Mouse (Mus musculus): ENCODE measurements around the gene Rfx8. TPM values are rescaled to one million over a fixed set of nuclear protein-coding genes. Genes with fewer than 3 reads are reported as not detected.

The Rfx8 gene
- total and polyA plus RNA-seq, 2 experiments from 2014 or later = 0.28 to 0.66 TPM

GRCm38 (mm10) chr1:39710604-39711003, 10.2 kb downstream of the Rfx8 start:
- WGBS = 74% methylated on average over 4 of the region's 4 CpGs
- Histone ChIP-seq H3K9me3 (ENCODE audit: low read length) (no peaks in the 10 kb centered on the region), H3K4me2 (ENCODE audit: low read depth, low read length, poor library complexity, severe bottlenecking) (no peak overlapping the region), H3K4me1 (ENCODE audit: insufficient read depth, low read length) (no peaks in the 10 kb centered on the region), H3K9ac (replicated peaks; ENCODE audit: low read length, poor library complexity, severe bottlenecking) (no peak overlapping the region), H3K4me3 (ENCODE audit: low read depth, low read length) (no peak overlapping the region), H3K27me3 (ENCODE audit: insufficient read depth, low read length) (no peaks in the 10 kb centered on the region), H3K27ac (ENCODE audit: low read depth, low read length) (no peak overlapping the region), H3K36me3 (ENCODE audit: insufficient read depth, low read length) (no peaks in the 10 kb centered on the region)
- ATAC-seq (ENCODE audit: low FRiP score) (no peak), DNase-seq (ENCODE audit: low spot score) (no peak)
- TF ChIP-seq CTCF (IDR thresholded peaks at IDR 0.05) = no peak

DNA sequence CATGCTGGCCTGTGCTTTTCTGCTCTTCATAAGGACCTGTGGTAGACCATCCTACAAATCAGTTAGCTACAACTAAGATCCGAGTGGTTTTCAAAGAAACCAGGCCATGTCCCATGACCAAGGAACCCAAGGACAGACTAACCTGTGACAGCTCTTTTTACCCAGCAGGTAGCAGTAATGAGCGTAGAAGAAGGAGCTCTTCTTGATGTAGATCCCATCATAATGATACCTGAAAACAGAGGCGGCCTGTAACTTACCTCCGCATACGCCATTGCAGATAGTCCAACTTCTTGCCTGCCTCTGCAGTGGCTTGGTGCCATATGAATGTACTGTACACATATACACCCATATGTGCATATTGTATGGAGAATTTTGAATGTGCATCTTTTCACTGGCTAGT, 10.8 kb downstream of the Rfx8 start:
- H3K27me3 ChIP-seq (ENCODE audit: insufficient read depth, low read length) = no peaks in the 10 kb centered on the region
- 96% methylated on average over 5 of the region's 5 CpGs for WGBS
- H3K4me2 ChIP-seq (ENCODE audit: low read depth, low read length, poor library complexity, severe bottlenecking) = no peak overlapping the region
- no peak overlapping the region for H3K9ac ChIP-seq (replicated peaks; ENCODE audit: low read length, poor library complexity, severe bottlenecking)
- ATAC-seq (ENCODE audit: low FRiP score) (no peak), DNase-seq (ENCODE audit: low spot score) (no peak)
- H3K4me1 ChIP-seq (ENCODE audit: insufficient read depth, low read length) = no peaks in the 10 kb centered on the region
- TF ChIP-seq CTCF (IDR thresholded peaks at IDR 0.05) = no peak
- no peak overlapping the region for H3K4me3 ChIP-seq (ENCODE audit: low read depth, low read length)
- no peaks in the 10 kb centered on the region for H3K36me3 ChIP-seq (ENCODE audit: insufficient read depth, low read length)
- H3K9me3 ChIP-seq (ENCODE audit: low read length) = no peaks in the 10 kb centered on the region
- H3K27ac ChIP-seq (ENCODE audit: low read depth, low read length) = no peak overlapping the region

- H3K4me3 ChIP-seq (ENCODE audit: low read depth, low read length) = no peak overlapping the region
- H3K4me1 ChIP-seq (ENCODE audit: insufficient read depth, low read length) = no peaks in the 10 kb centered on the region
- ATAC-seq (ENCODE audit: low FRiP score) (no peak), DNase-seq (ENCODE audit: low spot score) (no peak)
- H3K4me2 ChIP-seq (ENCODE audit: low read depth, low read length, poor library complexity, severe bottlenecking) = no peak overlapping the region
- no peaks in the 10 kb centered on the region for H3K36me3 ChIP-seq (ENCODE audit: insufficient read depth, low read length)
- no peak overlapping the region for H3K27ac ChIP-seq (ENCODE audit: low read depth, low read length)
- WGBS = 94% methylated on average over 5 of the region's 5 CpGs
- TF ChIP-seq CTCF (IDR thresholded peaks at IDR 0.05) = no peak
- no peaks in the 10 kb centered on the region for H3K9me3 ChIP-seq (ENCODE audit: low read length)
- no peak overlapping the region for H3K9ac ChIP-seq (replicated peaks; ENCODE audit: low read length, poor library complexity, severe bottlenecking)
- H3K27me3 ChIP-seq (ENCODE audit: insufficient read depth, low read length) = no peaks in the 10 kb centered on the region
These were observed 12.0 kb downstream of the Rfx8 start for GRCm38 (mm10) chr1:39708778-39709177.

DNA sequence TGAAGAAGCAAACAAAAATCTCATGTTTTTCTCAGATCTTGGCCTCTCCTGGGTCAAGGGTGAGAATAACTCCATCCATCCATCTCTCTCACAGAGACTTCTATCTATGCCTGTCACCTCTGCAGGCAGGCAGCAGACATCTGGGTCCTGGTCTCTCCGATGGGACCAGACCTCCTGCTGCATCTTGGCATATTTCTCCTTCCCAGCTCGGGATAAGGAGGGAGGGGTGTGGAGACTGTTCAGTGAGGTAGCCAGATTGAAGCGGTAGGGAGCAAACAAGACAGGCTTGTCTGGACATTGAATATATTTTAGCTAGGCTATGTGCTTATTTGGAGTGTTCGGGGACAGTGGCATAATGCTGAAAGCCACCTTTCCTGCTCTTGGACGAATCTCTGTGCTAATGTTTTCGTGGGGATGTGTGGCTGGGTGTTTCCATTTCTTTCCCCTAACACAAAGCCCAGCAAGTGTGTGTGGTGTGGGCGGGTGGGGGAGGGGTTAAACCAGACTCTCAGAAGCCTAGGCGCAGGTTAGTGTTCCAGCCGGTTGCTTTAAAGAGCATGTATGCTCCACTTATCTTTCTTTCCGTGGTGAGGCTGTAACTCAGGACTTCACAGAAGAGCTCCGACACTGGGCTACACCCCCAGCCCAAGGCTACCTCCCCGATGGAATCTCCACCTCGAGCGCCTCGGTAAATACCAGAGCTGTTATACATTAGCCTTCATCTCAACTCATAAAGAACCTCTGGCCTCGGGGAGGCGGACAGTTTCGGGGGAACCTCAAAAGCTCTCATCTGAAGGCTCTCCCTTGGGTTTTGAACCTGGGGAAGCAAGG, 18.4 kb downstream of the Rfx8 start:
- Histone ChIP-seq H3K4me2 (ENCODE audit: low read depth, low read length, poor library complexity, severe bottlenecking) (no peak overlapping the region), H3K27ac (ENCODE audit: low read depth, low read length) (no peak overlapping the region), H3K4me1 (ENCODE audit: insufficient read depth, low read length) (0 out of 2 replicates have a peak, but pooled peaks cover 3% of the 10 kb centered on the region), H3K4me3 (ENCODE audit: low read depth, low read length) (no peak overlapping the region), H3K27me3 (ENCODE audit: insufficient read depth, low read length) (no peaks in the 10 kb centered on the region), H3K9me3 (ENCODE audit: low read length) (no peaks in the 10 kb centered on the region), H3K36me3 (ENCODE audit: insufficient read depth, low read length) (no peaks in the 10 kb centered on the region), H3K9ac (replicated peaks; ENCODE audit: low read length, poor library complexity, severe bottlenecking) (no peak overlapping the region)
- TF ChIP-seq CTCF (IDR thresholded peaks at IDR 0.05) = no peak
- no peak for DNase-seq (ENCODE audit: low spot score)
- no peak for ATAC-seq (ENCODE audit: low FRiP score)
- 29% methylated on average over 18 of the region's 18 CpGs for WGBS

DNA sequence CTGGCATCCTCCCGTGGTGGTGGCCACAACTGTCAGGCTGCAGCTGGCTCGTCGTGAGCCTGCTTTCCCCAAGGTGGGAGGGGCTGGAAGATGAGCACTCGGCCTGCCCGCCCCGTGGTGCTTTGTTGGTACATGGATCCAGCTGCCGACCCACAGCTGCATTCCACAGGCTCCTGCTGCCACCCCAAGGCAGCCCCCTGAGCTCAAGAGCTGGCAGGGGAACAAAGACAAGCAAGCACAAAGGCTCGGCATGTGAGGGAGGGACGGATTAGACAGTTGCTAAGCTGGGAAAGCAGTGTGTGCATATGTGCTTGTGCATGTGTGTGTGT, 19.6 kb downstream of the Rfx8 start:
- WGBS = 3% methylated on average over 9 of the region's 9 CpGs
- H3K27ac ChIP-seq (ENCODE audit: low read depth, low read length) = no peak overlapping the region
- ATAC-seq (ENCODE audit: low FRiP score) (peak; percentile 65), DNase-seq (ENCODE audit: low spot score) (peak; percentile 54)
- H3K9me3 ChIP-seq (ENCODE audit: low read length) = no peaks in the 10 kb centered on the region
- no peak overlapping the region; the same call in 1 of the 2 replicates for H3K9ac ChIP-seq (replicated peaks; ENCODE audit: low read length, poor library complexity, severe bottlenecking)
- H3K4me3 ChIP-seq (ENCODE audit: low read depth, low read length) = no peak overlapping the region
- peak; percentile 44; the same call in 1 of the 2 replicates for TF ChIP-seq CTCF (IDR thresholded peaks at IDR 0.05)
- H3K4me1 ChIP-seq (ENCODE audit: insufficient read depth, low read length) = 0 out of 2 replicates have a peak, but pooled peaks cover 3% of the 10 kb centered on the region
- no peaks in the 10 kb centered on the region for H3K36me3 ChIP-seq (ENCODE audit: insufficient read depth, low read length)
- H3K27me3 ChIP-seq (ENCODE audit: insufficient read depth, low read length) = no peaks in the 10 kb centered on the region
- H3K4me2 ChIP-seq (ENCODE audit: low read depth, low read length, poor library complexity, severe bottlenecking) = no peak overlapping the region

DNA sequence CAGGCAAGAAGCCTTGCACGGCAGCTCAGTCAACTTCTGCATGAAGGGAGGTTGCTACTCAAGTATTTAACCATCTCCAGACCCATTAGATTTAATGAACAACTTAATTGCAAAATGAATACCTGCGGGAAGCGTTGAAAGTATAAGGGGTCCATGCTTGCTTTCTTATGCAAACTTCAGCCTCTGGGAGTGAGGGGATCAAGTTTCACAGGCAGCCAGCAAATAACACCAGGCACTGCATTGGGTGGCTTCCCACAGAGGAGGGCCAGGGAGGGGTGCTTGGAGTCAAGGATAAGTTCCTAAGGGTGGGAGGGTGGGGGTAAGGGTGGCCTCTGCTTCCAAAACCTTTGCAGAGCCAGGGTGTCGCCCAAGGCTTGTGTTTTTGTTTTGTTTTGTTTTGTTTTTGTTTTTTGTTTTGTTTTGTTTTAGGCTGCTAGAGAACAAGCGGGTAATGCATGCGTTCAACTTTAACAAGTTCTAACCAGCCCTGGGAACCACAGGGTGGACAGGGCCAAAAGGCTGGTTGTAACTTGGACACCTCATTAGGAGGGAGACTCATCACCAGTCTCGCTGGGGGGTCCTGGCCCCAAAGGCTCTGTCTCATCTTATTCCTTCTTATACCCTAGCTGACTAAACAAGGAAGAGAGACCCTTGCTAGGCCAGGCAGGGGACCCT, 20.1 kb downstream of the Rfx8 start:
- Histone ChIP-seq H3K27ac (ENCODE audit: low read depth, low read length) (no peak overlapping the region), H3K27me3 (ENCODE audit: insufficient read depth, low read length) (no peaks in the 10 kb centered on the region), H3K9me3 (ENCODE audit: low read length) (no peaks in the 10 kb centered on the region), H3K4me1 (ENCODE audit: insufficient read depth, low read length) (0 out of 2 replicates have a peak, but pooled peaks cover 3% of the 10 kb centered on the region), H3K4me2 (ENCODE audit: low read depth, low read length, poor library complexity, severe bottlenecking) (no peak overlapping the region), H3K4me3 (ENCODE audit: low read depth, low read length) (no peak overlapping the region), H3K36me3 (ENCODE audit: insufficient read depth, low read length) (no peaks in the 10 kb centered on the region), H3K9ac (replicated peaks; ENCODE audit: low read length, poor library complexity, severe bottlenecking) (no peak overlapping the region; the same call in 1 of the 2 replicates)
- WGBS = 26% methylated on average over 7 of the region's 7 CpGs
- no peak for TF ChIP-seq CTCF (IDR thresholded peaks at IDR 0.05)
- DNase-seq (ENCODE audit: low spot score) (no peak), ATAC-seq (ENCODE audit: low FRiP score) (no peak)

All from midbrain, postnatal 0 days (tissue).